Mouse (Mus musculus): Measurements from ENCODE around the gene Iqschfp.

GRCm38 (mm10) chr3:67908586-67908985, 16.6 kb downstream of the Iqschfp start:
- TF ChIP-seq CTCF (IDR thresholded peaks at IDR 0.05; ENCODE audit: low read depth) (no peak), EP300 (IDR thresholded peaks at IDR 0.05; ENCODE audit: low read depth) (no peak)
